Mouse (Mus musculus) erythroid progenitor cell, adult 5-6 weeks (primary cell): ENCODE measurements at regions not wholly inside any gene's neighbourhood (a gene's known extent, or its start where the extent isn't known, plus 50 kb on each side); places are given as distances from the start of the nearest gene placed in this dataset.

ENCODE experiments used
- ATAC-seq: replicated peaks from 2 replicates; pipeline ENCODE4 v1.8.0; 2016; ENCODE audit warnings: moderate number of reproducible peaks, mild to moderate bottlenecking, moderate TSS enrichment, inconsistent platforms; ENCODE audit not compliant: poor library complexity, low FRiP score, severe bottlenecking

GRCm38 (mm10) chr17:76205082-76205481, 653.3 kb upstream of the Fam98a start:
- no peak for ATAC-seq

- ATAC-seq, result no peak
These were observed 633.1 kb upstream of the Fam98a start for GRCm38 (mm10) chr17:76184813-76185212.

- ATAC-seq, result no peak
These were observed 585.1 kb upstream of the Fam98a start for GRCm38 (mm10) chr17:76136660-76137495.

GRCm38 (mm10) chr17:76134030-76134429, 582.3 kb upstream of the Fam98a start:
- no peak for ATAC-seq

- no peak for ATAC-seq
These were observed 573.5 kb upstream of the Fam98a start for GRCm38 (mm10) chr17:76125260-76125659.

GRCm38 (mm10) chr17:76111315-76112195, 559.8 kb upstream of the Fam98a start:
- no peak for ATAC-seq

- no peak for ATAC-seq
These were observed 559.1 kb upstream of the Fam98a start for GRCm38 (mm10) chr17:76110856-76111255.

GRCm38 (mm10) chr17:76083536-76083935, 531.8 kb upstream of the Fam98a start:
- ATAC-seq, result no peak

GRCm38 (mm10) chr17:76081780-76082179, 530.0 kb upstream of the Fam98a start:
- no peak for ATAC-seq

GRCm38 (mm10) chr17:76046438-76046837, 494.7 kb upstream of the Fam98a start:
- ATAC-seq, result no peak

GRCm38 (mm10) chr17:76032710-76033109, 481.0 kb upstream of the Fam98a start:
- no peak for ATAC-seq

- no peak for ATAC-seq
These were observed 456.3 kb upstream of the Fam98a start for GRCm38 (mm10) chr17:76008011-76008410.

GRCm38 (mm10) chr17:76002836-76003235, 451.1 kb upstream of the Fam98a start:
- ATAC-seq, result no peak

GRCm38 (mm10) chr17:75961371-75961770, 409.6 kb upstream of the Fam98a start:
- ATAC-seq, result no peak

GRCm38 (mm10) chr17:75936686-75937380, 385.1 kb upstream of the Fam98a start:
- no peak for ATAC-seq

- no peak for ATAC-seq
These were observed 379.3 kb upstream of the Fam98a start for GRCm38 (mm10) chr17:75931022-75931421.

GRCm38 (mm10) chr17:75920240-75920639, 368.5 kb upstream of the Fam98a start:
- ATAC-seq, result no peak

GRCm38 (mm10) chr17:75917020-75917419, 365.3 kb upstream of the Fam98a start:
- no peak for ATAC-seq

- ATAC-seq, result no peak
These were observed 364.8 kb upstream of the Fam98a start for GRCm38 (mm10) chr17:75916590-75916989.

- ATAC-seq, result no peak
These were observed 363.5 kb upstream of the Fam98a start for GRCm38 (mm10) chr17:75915256-75915655.
